Mouse (Mus musculus) forebrain, embryonic 13.5 days (tissue): ENCODE data around the gene Runx2. TPM values are rescaled to one million over a fixed set of nuclear protein-coding genes. Genes with fewer than 3 reads are reported as not detected.

ENCODE experiments used
- ATAC-seq: fragments of 200-750 bp; cut with Nextera tagmentation; 2 replicates; pipeline ENCODE4 v1.8.0; 2017
- H3K27ac ChIP-seq: fragments of 300-500 bp; sonication (generic); 2 replicates; pipeline ENCODE4 v1.5.1; 2015; ENCODE audit warnings: inconsistent platforms, mild to moderate bottlenecking, moderate library complexity
- H3K27me3 ChIP-seq: fragments of 300-500 bp; sonication (generic); 2 replicates; pipeline ENCODE4 v1.6.1; 2015; ENCODE audit warnings: mild to moderate bottlenecking, inconsistent platforms
- H3K36me3 ChIP-seq: fragments of 300-500 bp; sonication (generic); 2 replicates; pipeline ENCODE4 v1.6.1; 2015; ENCODE audit warnings: mild to moderate bottlenecking, inconsistent platforms; ENCODE audit not compliant: poor library complexity, severe bottlenecking
- H3K4me1 ChIP-seq: fragments of 300-500 bp; sonication (generic); 2 replicates; pipeline ENCODE4 v1.6.1; 2015; ENCODE audit warnings: inconsistent platforms
- H3K4me2 ChIP-seq: fragments of 300-500 bp; sonication (generic); 2 replicates; pipeline ENCODE4 v1.6.1; 2015; ENCODE audit warnings: inconsistent platforms, mild to moderate bottlenecking, moderate library complexity
- H3K4me3 ChIP-seq: fragments of 300-500 bp; sonication (generic); 2 replicates; pipeline ENCODE4 v1.5.1; 2015; ENCODE audit warnings: mild to moderate bottlenecking, inconsistent platforms
- H3K9ac ChIP-seq: fragments of 300-500 bp; sonication (generic); 2 replicates; pipeline ENCODE4 v1.6.1; 2015; ENCODE audit warnings: mild to moderate bottlenecking, inconsistent platforms
- H3K9me3 ChIP-seq: fragments of 300-500 bp; sonication (generic); replicated peaks from 2 replicates; pipeline ENCODE4 v1.6.1; 2016; ENCODE audit warnings: inconsistent platforms
- WGBS: fragments of 180-500 bp; shearing (Covaris S2); methylation state at CpG from one replicate; pipeline ENCODE4 v1.1.7; 2015; 5-methylcytosine and 5-hydroxymethylcytosine counted together
- polyA plus RNA-seq: library from polyadenylated mRNA; unstranded; fragments of >200 nt; fragmentation: Nextera tagmentation; extraction: Ambion mirVana; gene quantifications from 2 replicates; pipeline ENCODE4 v1.2.1, GENCODE M21; 2015

Gene Runx2
- polyA plus RNA-seq, 1 experiment from 2014 or later = 0.18 TPM

- Histone ChIP-seq H3K36me3 (no peaks in the 10 kb centered on the region), H3K4me1 (peaks cover 3% of the 10 kb centered on the region; the same call in 1 of the 2 replicates)
Observed at GRCm38 (mm10) chr17:44631577-44631976, 183.0 kb downstream of the Runx2 start.

DNA sequence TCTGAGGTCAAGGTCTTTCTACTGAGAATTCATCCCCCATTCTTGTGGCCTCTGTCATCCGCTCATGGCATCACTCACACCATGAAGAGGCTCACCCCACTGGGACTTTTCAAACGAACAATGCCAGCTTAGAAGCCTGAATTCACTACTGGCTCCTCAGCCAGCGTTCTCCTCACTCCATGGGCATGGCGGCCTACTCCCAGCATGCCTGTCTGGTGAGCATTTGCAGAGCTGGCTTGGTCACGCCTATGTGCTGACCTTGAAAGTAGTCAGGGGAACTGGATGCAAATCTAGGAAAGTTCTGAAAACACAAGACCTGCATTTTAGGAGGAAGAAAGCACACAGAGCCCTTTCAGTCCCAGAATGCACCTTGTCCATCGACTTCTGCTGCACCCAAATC lies 187.3 kb downstream of the Runx2 start:
- Histone ChIP-seq H3K4me3 (no peak overlapping the region), H3K27me3 (no peaks in the 10 kb centered on the region), H3K4me2 (no peak overlapping the region), H3K36me3 (no peaks in the 10 kb centered on the region), H3K4me1 (no peaks in the 10 kb centered on the region), H3K9ac (no peak overlapping the region), H3K9me3 (no peaks in the 10 kb centered on the region), H3K27ac (no peak overlapping the region)
- no peak for ATAC-seq
- 85% methylated on average over 6 of the region's 6 CpGs for WGBS

More at GRCm38 (mm10) chr17:44631577-44631976, 183.0 kb downstream of the Runx2 start:
- Histone ChIP-seq H3K4me3 (no peak overlapping the region), H3K9me3 (no peaks in the 10 kb centered on the region), H3K9ac (no peak overlapping the region), H3K4me2 (no peak overlapping the region), H3K27me3 (no peaks in the 10 kb centered on the region), H3K27ac (no peak overlapping the region)
- no peak for ATAC-seq
- WGBS = 93% methylated on average over 4 of the region's 4 CpGs

GRCm38 (mm10) chr17:44623707-44624106 lies 190.9 kb downstream of the Runx2 start:
- H3K4me3 ChIP-seq = no peak overlapping the region
- no peak for ATAC-seq
- no peaks in the 10 kb centered on the region for H3K4me1 ChIP-seq
- H3K9ac ChIP-seq = no peak overlapping the region
- H3K9me3 ChIP-seq = no peaks in the 10 kb centered on the region
- H3K27ac ChIP-seq = no peak overlapping the region
- no peaks in the 10 kb centered on the region for H3K36me3 ChIP-seq
- H3K27me3 ChIP-seq = no peaks in the 10 kb centered on the region
- WGBS = 75% methylated on average over 2 of the region's 2 CpGs
- H3K4me2 ChIP-seq = no peak overlapping the region

DNA sequence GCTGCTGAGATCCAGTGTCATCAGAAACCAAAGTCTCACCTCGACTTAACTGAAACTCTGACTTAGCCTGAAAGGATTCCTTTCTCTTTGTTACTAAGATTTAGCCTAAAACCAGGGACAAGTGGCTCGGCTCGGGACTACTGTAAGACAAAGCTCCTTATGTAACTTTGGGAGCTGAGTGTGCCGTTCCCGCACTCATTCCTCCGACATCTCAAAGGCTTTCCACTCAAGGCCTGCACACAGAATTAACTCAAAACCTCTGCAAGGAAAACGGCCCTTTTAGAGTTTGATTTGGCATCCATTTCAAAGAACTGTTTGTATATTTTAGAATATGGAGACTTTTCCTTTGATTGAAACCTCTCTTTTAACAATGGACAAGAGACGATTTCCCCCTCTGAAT lies 191.3 kb downstream of the Runx2 start:
- Histone ChIP-seq H3K36me3 (no peaks in the 10 kb centered on the region), H3K4me2 (no peak overlapping the region), H3K4me1 (no peaks in the 10 kb centered on the region), H3K27me3 (no peaks in the 10 kb centered on the region), H3K9me3 (no peaks in the 10 kb centered on the region), H3K27ac (no peak overlapping the region), H3K9ac (no peak overlapping the region), H3K4me3 (no peak overlapping the region)
- 47% methylated on average over 8 of the region's 8 CpGs for WGBS
- ATAC-seq = no peak

DNA sequence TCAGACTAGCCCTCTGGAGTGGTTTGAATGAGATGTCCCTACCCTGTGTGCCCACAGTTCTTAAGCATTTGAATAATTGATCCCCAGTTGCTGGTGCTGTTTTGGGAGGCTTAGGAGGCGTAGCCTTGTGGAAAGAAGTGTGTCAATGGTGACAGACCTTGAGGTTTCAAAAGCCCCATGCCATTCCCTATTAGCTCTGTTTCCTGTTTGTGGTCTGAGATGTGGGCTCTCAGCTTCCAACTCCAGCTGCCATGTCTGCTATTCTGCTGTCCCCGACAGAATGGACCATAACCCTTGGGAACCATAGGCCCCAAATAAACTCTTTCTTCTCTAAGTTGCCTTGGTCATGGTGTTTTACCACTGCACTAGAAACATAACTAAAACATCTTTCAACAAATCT lies 194.1 kb downstream of the Runx2 start:
- ATAC-seq = no peak
- WGBS = 89% methylated on average over 2 of the region's 2 CpGs
- Histone ChIP-seq H3K4me2 (no peak overlapping the region), H3K36me3 (no peaks in the 10 kb centered on the region), H3K9ac (no peak overlapping the region), H3K4me3 (no peak overlapping the region), H3K4me1 (no peaks in the 10 kb centered on the region), H3K9me3 (no peaks in the 10 kb centered on the region), H3K27ac (no peak overlapping the region), H3K27me3 (no peaks in the 10 kb centered on the region)

DNA sequence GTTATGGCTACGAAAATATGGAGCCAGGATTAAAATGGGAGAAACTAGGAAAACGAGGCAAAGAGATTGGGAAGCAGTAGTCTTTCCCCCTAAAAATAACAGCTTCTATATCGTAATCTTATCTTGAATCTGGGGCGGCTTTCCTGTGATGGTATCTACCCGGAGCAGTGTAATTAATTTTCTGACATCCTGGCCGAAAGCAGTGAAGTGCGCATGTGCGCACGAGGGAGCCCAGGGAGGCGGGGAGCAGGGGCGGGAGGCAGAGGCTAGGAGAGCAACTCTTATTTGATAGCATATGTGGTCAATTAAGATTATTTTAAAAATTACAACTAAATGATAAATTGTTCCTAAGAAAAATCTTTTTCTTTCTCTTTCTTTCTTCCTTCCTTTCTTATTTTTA lies 195.9 kb downstream of the Runx2 start:
- peaks cover 9% of the 10 kb centered on the region for H3K4me1 ChIP-seq
- no peak overlapping the region for H3K27ac ChIP-seq

DNA sequence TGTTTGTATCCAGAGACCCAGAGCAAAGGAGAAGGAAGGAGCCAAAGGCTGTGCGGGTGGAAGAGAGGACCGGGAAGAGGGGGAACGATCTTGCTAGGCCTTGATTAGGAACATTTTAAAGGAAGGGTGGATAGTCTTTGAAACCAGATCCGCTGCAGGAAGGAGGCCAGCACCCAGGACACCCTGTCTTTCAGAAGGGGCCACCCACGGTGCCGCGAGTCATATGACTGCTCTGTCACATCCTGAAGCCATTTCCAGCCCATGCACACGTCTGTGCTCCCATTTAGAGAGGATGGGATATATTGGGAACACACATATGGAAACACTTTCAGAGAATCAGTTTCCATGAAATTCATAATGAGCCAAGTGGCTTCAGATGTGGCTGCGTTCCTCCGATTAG lies 196.4 kb downstream of the Runx2 start:
- no peak overlapping the region for H3K4me3 ChIP-seq
- peaks cover 9% of the 10 kb centered on the region for H3K4me1 ChIP-seq
- WGBS = 67% methylated on average over 10 of the region's 10 CpGs
- H3K27ac ChIP-seq = no peak overlapping the region; the same call in 1 of the 2 replicates
- no peak overlapping the region for H3K9ac ChIP-seq
- no peaks in the 10 kb centered on the region for H3K9me3 ChIP-seq
- no peaks in the 10 kb centered on the region for H3K36me3 ChIP-seq
- H3K27me3 ChIP-seq = no peaks in the 10 kb centered on the region
- no peak overlapping the region for H3K4me2 ChIP-seq
- ATAC-seq = peak; percentile 32; the same call in 1 of the 2 replicates

More for the DNA sequence above, 195.9 kb downstream of the Runx2 start:
- Histone ChIP-seq H3K4me2 (no peak overlapping the region), H3K27me3 (no peaks in the 10 kb centered on the region), H3K36me3 (no peaks in the 10 kb centered on the region), H3K4me3 (no peak overlapping the region), H3K9me3 (no peaks in the 10 kb centered on the region), H3K9ac (no peak overlapping the region)
- WGBS = 74% methylated on average over 11 of the region's 11 CpGs
- no peak for ATAC-seq

GRCm38 (mm10) chr17:44617741-44618140 lies 196.9 kb downstream of the Runx2 start:
- WGBS = 78% methylated on average over 2 of the region's 2 CpGs
- no peak overlapping the region for H3K4me3 ChIP-seq
- no peak for ATAC-seq
- no peaks in the 10 kb centered on the region for H3K9me3 ChIP-seq
- H3K27ac ChIP-seq = no peak overlapping the region; the same call in 1 of the 2 replicates
- H3K4me1 ChIP-seq = peaks cover 9% of the 10 kb centered on the region
- H3K9ac ChIP-seq = no peak overlapping the region
- no peaks in the 10 kb centered on the region for H3K36me3 ChIP-seq
- no peaks in the 10 kb centered on the region for H3K27me3 ChIP-seq
- H3K4me2 ChIP-seq = no peak overlapping the region

DNA sequence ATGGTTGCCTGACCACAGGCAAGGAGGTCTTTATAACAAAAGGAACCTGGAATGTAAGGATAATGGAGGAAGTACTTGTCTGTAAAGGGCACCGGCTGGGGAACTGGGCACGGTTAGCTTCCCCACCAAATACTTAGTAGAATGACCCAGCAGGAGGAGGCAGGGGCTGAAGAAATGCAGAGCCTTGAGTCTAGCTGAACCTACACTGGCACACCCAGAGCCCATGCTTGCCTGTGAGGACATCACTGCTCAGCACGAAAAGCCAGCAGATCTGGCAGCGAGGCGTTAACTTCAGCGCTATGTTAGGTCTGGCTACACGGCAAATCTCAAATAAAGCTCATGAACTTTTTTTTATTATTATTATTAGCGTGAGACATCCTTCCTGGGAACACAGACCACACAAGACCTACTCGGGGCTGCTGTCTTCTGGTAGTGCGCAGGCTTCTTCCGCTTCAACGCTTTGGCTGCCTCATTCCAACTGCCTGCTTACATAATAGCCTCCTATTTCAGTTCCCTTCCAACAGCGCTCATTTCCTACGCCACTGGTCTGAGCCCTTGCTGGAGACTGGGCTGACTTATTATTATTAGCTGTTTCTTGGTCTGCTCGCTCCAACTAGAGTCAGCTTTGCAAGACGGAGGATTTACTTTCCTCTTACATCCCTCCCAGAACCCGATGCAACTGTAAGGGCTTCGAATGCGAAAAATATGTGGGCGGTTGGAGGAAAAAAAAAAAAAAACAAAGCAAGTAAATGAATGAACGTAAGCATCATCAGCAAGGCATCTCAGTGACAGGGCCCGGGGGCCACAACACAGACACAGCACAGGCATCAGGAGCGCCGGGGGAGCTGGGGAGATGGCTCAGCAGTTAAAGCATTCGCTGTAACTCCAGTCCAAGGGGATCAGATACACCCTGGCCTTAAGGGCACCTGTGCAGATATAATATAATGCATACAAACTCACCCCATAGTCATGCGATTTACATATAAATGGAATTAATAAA lies 200.6 kb downstream of the Runx2 start:
- Histone ChIP-seq H3K4me2 (peak overlapping the region; percentile 45), H3K9me3 (no peaks in the 10 kb centered on the region), H3K9ac (peak overlapping the region; percentile 37; the same call in 1 of the 2 replicates), H3K36me3 (no peaks in the 10 kb centered on the region), H3K4me3 (no peak overlapping the region), H3K27me3 (no peaks in the 10 kb centered on the region), H3K27ac (no peak overlapping the region), H3K4me1 (peaks cover 11% of the 10 kb centered on the region)
- peak; percentile 71 for ATAC-seq
- 41% methylated on average over 26 of the region's 26 CpGs for WGBS

DNA sequence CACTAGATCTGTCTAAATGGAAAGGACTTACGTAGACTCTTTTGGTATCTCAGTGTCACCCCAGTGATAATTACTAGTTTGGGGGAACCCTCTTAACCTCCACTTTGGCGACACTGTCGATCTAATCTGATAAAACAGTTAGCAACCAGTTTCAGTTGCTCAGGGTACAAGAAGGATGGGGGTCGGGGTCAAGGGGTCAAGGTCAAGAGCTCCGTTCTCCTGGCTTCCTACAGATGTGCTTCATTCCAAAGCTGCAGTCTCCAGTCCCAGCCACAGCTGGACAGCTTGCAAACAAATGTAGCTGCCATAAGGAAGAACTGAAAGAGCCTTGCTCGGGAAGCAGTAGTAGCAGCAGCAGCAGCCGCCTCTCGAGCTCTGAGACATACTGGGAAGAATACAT lies 202.0 kb downstream of the Runx2 start:
- Histone ChIP-seq H3K27me3 (no peaks in the 10 kb centered on the region), H3K27ac (no peak overlapping the region), H3K36me3 (no peaks in the 10 kb centered on the region), H3K4me2 (no peak overlapping the region), H3K4me3 (no peak overlapping the region), H3K9ac (no peak overlapping the region), H3K9me3 (no peaks in the 10 kb centered on the region), H3K4me1 (peaks cover 11% of the 10 kb centered on the region)
- no peak; the same call in 1 of the 2 replicates for ATAC-seq
- 76% methylated on average over 8 of the region's 8 CpGs for WGBS

DNA sequence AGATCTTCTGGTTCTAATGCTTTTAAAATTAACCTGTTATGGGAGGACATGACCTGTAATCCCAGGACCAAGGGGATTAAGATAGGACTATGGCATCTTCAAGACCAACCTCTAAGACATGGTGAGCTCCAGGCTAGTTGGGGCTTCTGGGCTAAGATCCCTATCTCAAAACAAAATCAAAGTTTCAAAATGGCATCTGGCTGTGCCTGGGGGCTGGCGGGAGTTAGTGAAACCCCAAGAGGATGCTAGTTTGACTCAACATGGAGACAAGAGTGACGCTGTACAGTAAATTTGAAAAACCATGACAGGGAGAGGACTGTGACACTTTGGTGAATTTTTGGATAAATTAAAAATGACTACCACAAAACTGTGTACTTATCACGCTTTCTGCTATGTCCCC lies 202.6 kb downstream of the Runx2 start:
- H3K9ac ChIP-seq = no peak overlapping the region
- no peak overlapping the region for H3K27ac ChIP-seq
- H3K9me3 ChIP-seq = no peaks in the 10 kb centered on the region
- ATAC-seq = no peak
- H3K4me1 ChIP-seq = peaks cover 11% of the 10 kb centered on the region
- WGBS = 96% methylated on average over 3 of the region's 3 CpGs
- no peaks in the 10 kb centered on the region for H3K36me3 ChIP-seq
- H3K4me2 ChIP-seq = no peak overlapping the region
- no peak overlapping the region for H3K4me3 ChIP-seq
- H3K27me3 ChIP-seq = no peaks in the 10 kb centered on the region

- WGBS = 85% methylated on average over 4 of the region's 4 CpGs
- no peak for ATAC-seq
- Histone ChIP-seq H3K9me3 (no peaks in the 10 kb centered on the region), H3K4me2 (no peak overlapping the region), H3K9ac (no peak overlapping the region), H3K36me3 (no peaks in the 10 kb centered on the region), H3K27ac (no peak overlapping the region), H3K4me1 (peaks cover 11% of the 10 kb centered on the region), H3K27me3 (no peaks in the 10 kb centered on the region), H3K4me3 (no peak overlapping the region)
Observed at GRCm38 (mm10) chr17:44611543-44611942, 203.1 kb downstream of the Runx2 start.
